Mouse (Mus musculus): ENCODE results near the gene Angel1.

DNA sequence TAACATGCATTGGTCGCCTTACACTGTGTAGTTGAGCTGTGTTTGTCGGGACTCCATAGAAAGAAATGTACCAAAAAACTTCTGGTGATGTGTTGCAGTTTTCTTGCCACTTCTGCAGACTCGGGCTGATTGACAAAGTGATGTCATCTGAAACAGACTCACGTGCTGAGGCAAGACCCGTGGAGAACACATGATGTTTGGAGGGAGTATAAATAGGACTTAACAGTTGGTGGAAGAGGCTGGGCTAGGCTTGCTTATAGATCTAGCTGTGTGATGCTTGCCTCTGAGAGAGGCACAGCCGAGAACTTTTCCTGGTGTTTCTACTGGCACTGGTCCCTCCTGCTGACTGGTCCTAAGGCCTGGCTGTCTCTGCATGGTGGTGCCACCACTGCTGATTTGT lies 37.8 kb upstream of the Angel1 start:
- TF ChIP-seq POLR2A (IDR thresholded peaks at IDR 0.05; ENCODE audit: low read depth, low read length), result no peak
- TF ChIP-seq CTCF (IDR thresholded peaks at IDR 0.05; ENCODE audit: extremely low read depth, insufficient read length, insufficient replicate concordance, low read depth, low read length), result no peak
